Mouse (Mus musculus) heart, postnatal 25 days (tissue): ENCODE measurements around the gene Pgs1. TPM values are rescaled to one million over a fixed set of nuclear protein-coding genes. Genes with fewer than 3 reads are reported as not detected.

Experiments
- DNase-seq: peaks from one replicate; pipeline ENCODE4 v3.0.0; 2022; ENCODE audit warnings: low spot score
- intact Hi-C: fragments of 180-260 bp; cut with DNase I; formaldehyde crosslinking; loops from one replicate; pipeline ENCODE4 v1.15.1; 2025
- microRNA-seq: library from miRNA; unstranded; fragments of <30 nt; microRNA quantifications from one replicate; pipeline ENCODE4 v1.2.0, GENCODE M21; 2022
- total RNA-seq, 2 experiments: library from RNA; stranded (reverse); gene quantifications; 2 replicates each; pipeline ENCODE4 v1.2.3; 2021

The Pgs1 gene
- total RNA-seq, 2 experiments from 2014 or later, result 18.1 to 18.2 TPM

- DNase-seq, result no peak
- intact Hi-C loops, result no loop called here
These were observed 38.0 kb downstream of the Pgs1 start for GRCm38 (mm10) chr11:118024111-118024510.

GRCm38 (mm10) chr11:118029170-118029569 is 43.1 kb downstream of the Pgs1 start:
- intact Hi-C loops, result no loop called here
- DNase-seq, result no peak

- intact Hi-C loops, result no loop called here
- DNase-seq, result no peak
These were observed 45.0 kb downstream of the Pgs1 start for GRCm38 (mm10) chr11:118031134-118031533.

- no peak for DNase-seq
- intact Hi-C loops, result no loop called here
These were observed 48.3 kb downstream of the Pgs1 start for GRCm38 (mm10) chr11:118034395-118034794.

- DNase-seq, result no peak
- intact Hi-C loops, result no loop called here
These were observed 49.0 kb downstream of the Pgs1 start for GRCm38 (mm10) chr11:118035068-118035467.

- no peak for DNase-seq
- intact Hi-C loops, result no loop called here
These were observed 56.7 kb downstream of the Pgs1 start for GRCm38 (mm10) chr11:118042791-118043190.

- no peak for DNase-seq
- intact Hi-C loops, result no loop called here
These were observed 57.3 kb downstream of the Pgs1 start for GRCm38 (mm10) chr11:118043293-118043907.

GRCm38 (mm10) chr11:118049641-118050040 is 63.5 kb downstream of the Pgs1 start:
- intact Hi-C loops, result no loop called here
- no peak for DNase-seq

GRCm38 (mm10) chr11:118050174-118050573 is 64.1 kb downstream of the Pgs1 start:
- DNase-seq, result no peak
- intact Hi-C loops, result no loop called here

- intact Hi-C loops, result no loop called here
These were observed 72.3 kb downstream of the Pgs1 start for GRCm38 (mm10) chr11:118058367-118058766.

GRCm38 (mm10) chr11:118058872-118059271 is 72.8 kb downstream of the Pgs1 start:
- intact Hi-C loops, result no loop called here
- DNase-seq, result no peak

More at GRCm38 (mm10) chr11:118058367-118058766, 72.3 kb downstream of the Pgs1 start:
- DNase-seq, result no peak

- intact Hi-C loops, result no loop called here
- no peak for DNase-seq
These were observed 73.9 kb downstream of the Pgs1 start for GRCm38 (mm10) chr11:118060038-118060437.

GRCm38 (mm10) chr11:118067588-118067987 is 81.5 kb downstream of the Pgs1 start:
- intact Hi-C loops, result no loop called here
- no peak for DNase-seq

- intact Hi-C loops, result no loop called here
- no peak for DNase-seq
These were observed 82.8 kb downstream of the Pgs1 start for GRCm38 (mm10) chr11:118068812-118069332.

- no peak for DNase-seq
- intact Hi-C loops, result no loop called here
These were observed 85.3 kb downstream of the Pgs1 start for GRCm38 (mm10) chr11:118071227-118071912.

Small RNA genes lying within 50 kb of the gene (microRNA-seq; reads per million reads assigned to microRNA genes)
- 1.1 reads per million for gene Mir6933

Other genes starting within 250 kb of the Pgs1 start
- 1 to 10 TPM; 2.9 to 3.4 TPM for gene Tmc8, start 204.2 kb upstream of the Pgs1 start, total RNA-seq
- 10 to 100 TPM; 14.4 to 18.8 TPM for gene Tmc6, start 204.1 kb upstream of the Pgs1 start, total RNA-seq
- gene 6030468B19Rik, start 188.6 kb upstream of the Pgs1 start, total RNA-seq, result not detected
- 1 to 10 TPM in 1 of 2 experiments, under 1 TPM in 1; 0.36 to 1.2 TPM for gene Gm20708, start 176.6 kb upstream of the Pgs1 start, total RNA-seq
- 100 to 1,000 TPM; 109 to 113 TPM for gene Syngr2, start 176.6 kb upstream of the Pgs1 start, total RNA-seq
- gene Afmid, start 160.4 kb upstream of the Pgs1 start, total RNA-seq, result 1 to 10 TPM; 4.3 to 5.6 TPM
- gene Tk1, start 160.2 kb upstream of the Pgs1 start, total RNA-seq, result 1 to 10 TPM; 2.3 to 3.2 TPM
- gene Birc5, start 137.0 kb upstream of the Pgs1 start, total RNA-seq, result 1 to 10 TPM in 1 of 2 experiments, under 1 TPM in 1; 0.73 to 1.3 TPM
- not detected for gene Tmem235, start 125.5 kb upstream of the Pgs1 start, total RNA-seq
- 1 to 10 TPM; 6.7 to 7.3 TPM for gene Tha1, start 112.8 kb upstream of the Pgs1 start, total RNA-seq
- 1 to 10 TPM; 5.2 to 6.3 TPM for gene Socs3, start 16.2 kb upstream of the Pgs1 start, total RNA-seq
- gene Dnah17, start 144.3 kb downstream of the Pgs1 start, total RNA-seq, result under 1 TPM; 0.06 to 0.10 TPM